Mouse (Mus musculus) retina, embryonic 14.5 days (tissue): Measurements from ENCODE around the gene Golga2.

ENCODE experiments used
- DNase-seq: peaks from one replicate; pipeline ENCODE4 v3.0.0-alpha.2; 2015; ENCODE audit warnings: low spot score

Golga2 gene

GRCm38 (mm10) chr2:32343351-32343671, 56.1 kb downstream of the Golga2 start:
- DNase-seq = no peak

- no peak for DNase-seq
Observed at GRCm38 (mm10) chr2:32344056-32344455, 56.9 kb downstream of the Golga2 start.

GRCm38 (mm10) chr2:32344598-32345321, 57.6 kb downstream of the Golga2 start:
- no peak for DNase-seq

GRCm38 (mm10) chr2:32347019-32347418, 59.8 kb downstream of the Golga2 start:
- DNase-seq = no peak

GRCm38 (mm10) chr2:32348311-32348710, 61.1 kb downstream of the Golga2 start:
- DNase-seq = no peak

- DNase-seq = no peak
Observed at GRCm38 (mm10) chr2:32349625-32350255, 62.6 kb downstream of the Golga2 start.

GRCm38 (mm10) chr2:32350471-32351051, 63.4 kb downstream of the Golga2 start:
- no peak for DNase-seq

- no peak for DNase-seq
Observed at GRCm38 (mm10) chr2:32351471-32351961, 64.3 kb downstream of the Golga2 start.

GRCm38 (mm10) chr2:32352151-32353006, 65.2 kb downstream of the Golga2 start, which contains the start of gene Ciz1:
Gene Ciz1, plus strand, starts transcription at chr2:32352327.
- peak; percentile 57 for DNase-seq

- DNase-seq = peak; percentile 94
Observed at GRCm38 (mm10) chr2:32353007-32353542, 65.9 kb downstream of the Golga2 start, which contains the start of gene Dnm1. Gene Dnm1, minus strand, starts transcription at chr2:32353338.

GRCm38 (mm10) chr2:32353836-32354235, 66.7 kb downstream of the Golga2 start:
- no peak for DNase-seq

- DNase-seq = no peak
Observed at GRCm38 (mm10) chr2:32354336-32354895, 67.2 kb downstream of the Golga2 start.

GRCm38 (mm10) chr2:32356216-32356615, 69.0 kb downstream of the Golga2 start:
- DNase-seq = no peak
